Mouse (Mus musculus) limb, embryonic 14.5 days (tissue): ENCODE data around the gene Slc25a54. TPM values are rescaled to one million over a fixed set of nuclear protein-coding genes. Genes with fewer than 3 reads are reported as not detected.

Experiments
- ATAC-seq: fragments of 200-750 bp; cut with Nextera tagmentation; 2 replicates; pipeline ENCODE4 v1.8.0; 2017; ENCODE audit warnings: low read depth, moderate number of reproducible peaks, moderate TSS enrichment; ENCODE audit not compliant: low FRiP score
- DNase-seq: peaks from one replicate; pipeline ENCODE4 v3.0.0-alpha.2; 2015; ENCODE audit warnings: low spot score
- H3K27ac ChIP-seq: fragments of 300-500 bp; sonication (generic); replicated peaks from 2 replicates; pipeline ENCODE4 v1.5.1; 2014; ENCODE audit warnings: low read depth, mild to moderate bottlenecking, low read length, moderate library complexity, mixed read lengths
- H3K27me3 ChIP-seq: fragments of 300-500 bp; sonication (generic); 2 replicates; pipeline ENCODE4 v1.6.1; 2014; ENCODE audit warnings: low read length, mixed read lengths; ENCODE audit not compliant: control insufficient read depth, insufficient read depth
- H3K36me3 ChIP-seq: fragments of 300-500 bp; sonication (generic); 2 replicates; pipeline ENCODE4 v1.6.1; 2014; ENCODE audit warnings: mild to moderate bottlenecking, low read length, moderate library complexity, mixed read lengths; ENCODE audit not compliant: control insufficient read depth, insufficient read depth
- H3K4me1 ChIP-seq: fragments of 300-500 bp; sonication (generic); 2 replicates; pipeline ENCODE4 v1.6.1; 2014; ENCODE audit warnings: antibody characterized with exemption, low read length, mixed read lengths; ENCODE audit not compliant: control insufficient read depth, insufficient read depth
- H3K4me2 ChIP-seq: fragments of 300-500 bp; sonication (generic); replicated peaks from 2 replicates; pipeline ENCODE4 v1.6.1; 2014; ENCODE audit warnings: low read depth, mild to moderate bottlenecking, low read length, moderate library complexity; ENCODE audit not compliant: severe bottlenecking
- H3K4me3 ChIP-seq: fragments of 300-500 bp; sonication (generic); replicated peaks from 2 replicates; pipeline ENCODE4 v1.5.1; 2014; ENCODE audit warnings: low read length
- H3K9ac ChIP-seq: fragments of 300-500 bp; sonication (generic); 2 replicates; pipeline ENCODE4 v1.6.1; 2014; ENCODE audit warnings: mild to moderate bottlenecking, low read depth, low read length, moderate library complexity; ENCODE audit not compliant: severe bottlenecking
- H3K9me3 ChIP-seq: fragments of 300-500 bp; sonication (generic); 2 replicates; pipeline ENCODE4 v1.6.1; 2016; ENCODE audit warnings: low read length; ENCODE audit not compliant: control insufficient read depth
- POLR2A ChIP-seq: fragments of 200-500 bp; IDR thresholded peaks from 2 replicates; pipeline ENCODE4 v1.8.0; 2012; ENCODE audit warnings: inconsistent platforms, mild to moderate bottlenecking, moderate library complexity, borderline replicate concordance; ENCODE audit not compliant: insufficient read depth, insufficient read length; ENCODE audit errors: extremely low read depth
- WGBS: fragments of 180-500 bp; shearing (Covaris S2); extraction: QIAGEN DNeasy Blood & Tissue Kit; methylation state at CpG from one replicate; pipeline ENCODE4 v1.1.7; 2014; 5-methylcytosine and 5-hydroxymethylcytosine counted together
- polyA plus RNA-seq, 2 experiments: library from polyadenylated mRNA; depleted of rRNA in 1 of 2; stranded (reverse) in 1 of 2; unstranded in 1 of 2; fragments of >200 nt; fragmentation: Nextera tagmentation in 1 of 2; extraction: Ambion mirVana in 1 of 2; gene quantifications; 2 replicates each; pipeline versions ENCODE4 v1.2.1 to v1.2.3; 2012 to 2014

Slc25a54 gene
- polyA plus RNA-seq, 2 experiments, result not detected

- H3K9me3 ChIP-seq, result no peaks in the 10 kb centered on the region
- H3K9ac ChIP-seq, result no peak overlapping the region
- H3K4me1 ChIP-seq, result 0 out of 2 replicates have a peak, but pooled peaks cover 4% of the 10 kb centered on the region
- no peaks in the 10 kb centered on the region for H3K36me3 ChIP-seq
- no peak overlapping the region for H3K4me3 ChIP-seq
- H3K27ac ChIP-seq, result no peak overlapping the region
- TF ChIP-seq POLR2A, result no peak
- DNase-seq, result no peak
- H3K4me2 ChIP-seq, result no peak overlapping the region
- WGBS, result 77% methylated on average over 6 of the region's 6 CpGs
- ATAC-seq, result no peak
- no peaks in the 10 kb centered on the region for H3K27me3 ChIP-seq
Observed at GRCm38 (mm10) chr3:109051946-109052331, 28.3 kb upstream of the Slc25a54 start.

DNA sequence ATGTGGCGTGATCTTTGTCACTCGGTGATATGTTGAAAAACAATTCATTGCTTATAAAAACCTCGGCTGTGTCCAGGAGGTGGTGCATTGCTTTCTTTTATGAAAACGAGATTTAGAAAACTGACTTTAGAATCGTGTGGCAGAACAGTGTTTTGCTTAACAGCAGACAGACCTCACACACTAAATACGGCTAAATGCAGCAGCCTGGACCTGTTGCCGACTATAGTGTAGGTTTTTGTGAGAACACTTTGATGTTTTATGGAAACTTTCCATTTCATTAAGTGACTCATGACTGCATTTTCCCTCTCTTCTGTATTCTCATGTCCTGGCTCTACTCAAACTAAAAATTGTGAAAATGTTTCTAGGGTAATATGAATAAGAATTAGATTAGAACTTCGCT is 20.4 kb upstream of the Slc25a54 start:
- 37% methylated on average over 8 of the region's 8 CpGs for WGBS
- H3K4me2 ChIP-seq, result peak overlapping the region; percentile 19; the same call in 1 of the 2 replicates
- no peaks in the 10 kb centered on the region for H3K9me3 ChIP-seq
- H3K36me3 ChIP-seq, result no peaks in the 10 kb centered on the region
- no peak overlapping the region for H3K9ac ChIP-seq
- TF ChIP-seq POLR2A, result no peak
- ATAC-seq (no peak), DNase-seq (no peak)
- H3K27ac ChIP-seq, result no peak overlapping the region
- no peaks in the 10 kb centered on the region for H3K27me3 ChIP-seq
- H3K4me1 ChIP-seq, result peaks cover 3% of the 10 kb centered on the region; the same call in 1 of the 2 replicates
- H3K4me3 ChIP-seq, result no peak overlapping the region

- no peaks in the 10 kb centered on the region for H3K9me3 ChIP-seq
- H3K27me3 ChIP-seq, result no peaks in the 10 kb centered on the region
- H3K36me3 ChIP-seq, result no peaks in the 10 kb centered on the region
- TF ChIP-seq POLR2A, result no peak
- no peak overlapping the region for H3K9ac ChIP-seq
- H3K4me3 ChIP-seq, result no peak overlapping the region
- DNase-seq (no peak), ATAC-seq (no peak)
- no peak overlapping the region for H3K4me2 ChIP-seq
- no peak overlapping the region for H3K27ac ChIP-seq
- WGBS, result 69% methylated on average over 7 of the region's 7 CpGs
- H3K4me1 ChIP-seq, result peaks cover 3% of the 10 kb centered on the region; the same call in 1 of the 2 replicates
Observed at GRCm38 (mm10) chr3:109062391-109062790, 17.9 kb upstream of the Slc25a54 start.

- Histone ChIP-seq H3K4me2 (no peak overlapping the region), H3K36me3 (no peaks in the 10 kb centered on the region), H3K4me1 (peaks cover 3% of the 10 kb centered on the region; the same call in 1 of the 2 replicates), H3K27me3 (no peaks in the 10 kb centered on the region), H3K4me3 (no peak overlapping the region), H3K9ac (no peak overlapping the region), H3K27ac (no peak overlapping the region), H3K9me3 (no peaks in the 10 kb centered on the region)
- TF ChIP-seq POLR2A, result no peak
- ATAC-seq, result no peak
- 2% methylated on average over 6 of the region's 6 CpGs for WGBS
- peak; percentile 56 for DNase-seq
Observed at GRCm38 (mm10) chr3:109062989-109063388, 17.3 kb upstream of the Slc25a54 start.

- H3K9ac ChIP-seq, result no peak overlapping the region
- no peak for DNase-seq
- WGBS, result 92% methylated on average over 2 of the region's 2 CpGs
- H3K4me3 ChIP-seq, result no peak overlapping the region
- no peaks in the 10 kb centered on the region for H3K9me3 ChIP-seq
- no peak for TF ChIP-seq POLR2A
- no peak overlapping the region for H3K4me2 ChIP-seq
- no peaks in the 10 kb centered on the region for H3K27me3 ChIP-seq
- no peak for ATAC-seq
- no peak overlapping the region for H3K27ac ChIP-seq
- H3K4me1 ChIP-seq, result no peaks in the 10 kb centered on the region
- H3K36me3 ChIP-seq, result no peaks in the 10 kb centered on the region
Observed at GRCm38 (mm10) chr3:109084418-109084817, 4.1 kb downstream of the Slc25a54 start.

DNA sequence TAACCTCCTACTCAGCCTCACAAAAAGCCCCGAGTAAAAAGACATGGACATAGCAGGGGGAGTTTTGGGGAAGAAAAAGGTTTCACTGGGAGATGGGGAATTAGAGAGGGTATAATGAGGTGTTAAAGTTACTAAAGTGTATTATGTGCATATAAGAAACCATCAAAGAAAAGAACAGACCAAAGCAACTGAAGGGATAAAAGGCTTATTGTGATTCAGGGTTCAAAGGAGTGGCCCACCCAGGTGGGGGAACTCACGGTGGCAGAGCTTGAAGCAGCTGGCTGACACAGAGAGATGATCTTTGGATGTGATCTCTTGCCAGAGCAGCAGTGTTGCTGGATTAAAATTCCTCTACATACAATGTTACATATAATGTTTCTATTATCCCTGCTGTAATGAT is 8.2 kb downstream of the Slc25a54 start:
- no peak for TF ChIP-seq POLR2A
- no peak overlapping the region for H3K9ac ChIP-seq
- DNase-seq, result no peak
- ATAC-seq, result no peak
- no peaks in the 10 kb centered on the region for H3K9me3 ChIP-seq
- no peaks in the 10 kb centered on the region for H3K4me1 ChIP-seq
- H3K27ac ChIP-seq, result no peak overlapping the region
- H3K27me3 ChIP-seq, result no peaks in the 10 kb centered on the region
- no peaks in the 10 kb centered on the region for H3K36me3 ChIP-seq
- 9% methylated on average over 2 of the region's 2 CpGs for WGBS
- H3K4me2 ChIP-seq, result no peak overlapping the region
- no peak overlapping the region for H3K4me3 ChIP-seq
